Mouse (Mus musculus): ENCODE data around the gene Hnrnpa1.

DNA sequence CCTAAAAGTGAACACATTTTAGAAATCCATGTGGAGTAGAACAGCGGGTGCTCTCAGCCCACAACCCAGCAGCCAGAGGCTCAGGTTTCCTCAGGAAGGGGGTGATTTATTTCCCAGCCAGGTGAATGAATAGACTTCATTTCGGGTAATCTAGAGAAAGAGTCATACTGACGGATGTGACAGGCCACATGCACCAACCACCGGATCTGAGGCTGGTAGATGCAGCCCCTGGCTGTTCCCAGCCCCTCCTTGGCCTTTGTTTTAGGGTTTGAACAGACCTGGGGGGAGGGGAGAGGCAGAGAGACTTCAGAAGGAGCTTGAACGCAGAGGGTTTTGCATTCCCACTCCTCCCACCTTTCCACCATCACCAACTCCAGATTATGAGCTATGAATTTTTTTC is 55.6 kb downstream of the Hnrnpa1 start:
- no peak for TF ChIP-seq CTCF (IDR thresholded peaks at IDR 0.05; ENCODE audit: extremely low read depth, insufficient read depth, low read length)
- TF ChIP-seq POLR2A (IDR thresholded peaks at IDR 0.05; ENCODE audit: extremely low read depth, insufficient read depth, low read length) = no peak
